Mouse (Mus musculus): Measurements from ENCODE around the gene Gm4070.
"Not testable (repeated sequence)": the region's sequence is repeated elsewhere in the genome, so short reads cannot be mapped to it uniquely, and the experiment has no call there.

Gene Gm4070

DNA sequence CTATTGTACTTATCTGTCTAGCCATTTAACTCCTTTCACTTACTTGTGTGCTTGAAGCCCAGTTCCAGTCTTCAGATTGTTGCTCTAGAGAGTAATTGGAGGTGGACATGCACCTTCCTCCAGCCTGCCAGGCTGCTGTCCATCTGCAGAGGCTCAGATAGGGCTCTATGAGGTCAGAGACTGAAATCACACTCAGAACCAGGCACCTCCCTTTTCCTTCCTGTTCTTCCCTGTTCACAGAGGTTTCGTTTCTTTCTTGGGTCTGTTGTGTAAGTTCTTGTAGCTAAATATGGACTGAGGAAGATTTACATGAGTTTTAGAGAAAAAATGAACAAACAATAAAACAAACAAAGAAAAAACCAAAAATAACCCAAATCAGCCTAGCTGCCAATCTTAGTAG is at the start of gene Gm4070:
Gene Gm4070 (minus strand): TSS at position 156 of the 400 bp plus-strand sequence.
- CTCF ChIA-PET: not testable (repeated sequence)

DNA sequence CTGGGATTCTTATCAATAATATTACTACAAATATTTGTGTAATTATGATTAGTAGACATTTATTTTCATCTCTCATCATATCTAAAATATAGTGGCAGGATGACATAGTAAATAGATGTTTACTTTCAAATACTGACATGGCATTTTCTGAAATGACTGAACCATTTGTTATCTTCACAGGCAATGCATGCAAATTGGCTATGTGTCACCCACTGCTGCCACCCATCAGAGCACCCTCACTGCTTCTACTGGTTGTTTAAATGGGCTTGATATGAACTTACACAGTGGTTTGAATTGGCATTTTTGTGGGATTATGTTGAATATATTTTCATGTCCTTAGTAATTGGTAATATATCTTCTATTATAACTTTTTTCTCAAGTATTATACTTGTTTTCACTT is 773 bp upstream of the Gm4070 start:
- CTCF ChIA-PET: not testable (repeated sequence)

DNA sequence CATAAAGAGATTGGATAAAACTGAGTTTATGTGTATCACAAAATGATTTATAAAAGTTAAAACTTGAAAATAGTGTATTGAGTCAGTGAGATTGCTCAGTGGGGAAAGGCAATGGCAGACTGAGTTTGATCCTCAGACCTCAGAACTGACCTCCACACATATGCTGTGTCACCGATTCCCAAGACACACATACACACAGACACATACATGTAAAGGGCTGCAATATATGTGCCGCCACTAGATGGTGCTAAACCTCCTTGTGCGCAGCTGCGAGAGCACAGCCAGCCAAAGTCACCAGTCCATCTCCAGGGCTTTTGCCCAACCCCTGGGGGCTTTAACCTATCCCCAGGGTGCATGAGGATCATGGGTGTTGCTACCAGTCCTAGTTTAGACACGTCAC is 1.4 kb downstream of the Gm4070 start:
- CTCF ChIA-PET: not testable (repeated sequence)

DNA sequence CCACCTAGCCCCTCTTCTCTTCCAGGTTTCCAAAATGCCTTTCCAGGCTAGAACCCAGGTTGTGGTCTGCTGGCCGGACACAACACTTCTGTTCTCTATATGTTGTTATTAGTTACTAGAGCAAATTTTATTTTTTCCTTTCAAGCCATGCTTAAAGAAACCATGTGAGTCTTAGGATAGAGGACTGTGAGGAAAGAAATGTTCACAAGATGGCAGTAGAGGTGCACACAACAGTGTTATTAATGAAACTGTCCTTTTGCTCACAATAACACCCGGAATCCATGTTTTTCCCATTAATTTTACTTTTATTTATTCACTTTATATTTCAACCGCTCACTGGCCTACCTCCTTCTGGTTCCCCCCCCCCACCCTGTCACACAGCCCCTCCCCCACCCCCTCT is 8.5 kb downstream of the Gm4070 start:
- CTCF ChIA-PET: not testable (repeated sequence)

DNA sequence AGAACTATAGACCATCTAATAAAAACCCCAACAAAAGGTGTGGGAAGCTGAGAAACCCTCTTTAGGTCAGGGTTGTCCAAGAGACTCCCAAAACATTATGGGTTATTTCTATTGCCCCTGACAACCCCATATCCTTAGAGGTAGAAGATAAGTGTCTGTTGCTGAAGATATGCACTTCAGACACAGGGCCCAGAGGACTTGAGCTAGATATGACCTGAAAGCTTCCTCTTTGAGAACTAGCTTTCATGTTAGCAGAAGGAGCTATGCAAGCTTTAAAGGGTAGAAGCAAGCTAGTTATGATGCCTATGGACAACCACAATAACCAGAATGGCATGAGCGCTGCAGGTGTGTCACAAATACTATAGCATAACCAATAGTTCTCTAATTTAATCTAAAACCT is 21.6 kb downstream of the Gm4070 start:
- CTCF ChIA-PET: not testable (repeated sequence)

DNA sequence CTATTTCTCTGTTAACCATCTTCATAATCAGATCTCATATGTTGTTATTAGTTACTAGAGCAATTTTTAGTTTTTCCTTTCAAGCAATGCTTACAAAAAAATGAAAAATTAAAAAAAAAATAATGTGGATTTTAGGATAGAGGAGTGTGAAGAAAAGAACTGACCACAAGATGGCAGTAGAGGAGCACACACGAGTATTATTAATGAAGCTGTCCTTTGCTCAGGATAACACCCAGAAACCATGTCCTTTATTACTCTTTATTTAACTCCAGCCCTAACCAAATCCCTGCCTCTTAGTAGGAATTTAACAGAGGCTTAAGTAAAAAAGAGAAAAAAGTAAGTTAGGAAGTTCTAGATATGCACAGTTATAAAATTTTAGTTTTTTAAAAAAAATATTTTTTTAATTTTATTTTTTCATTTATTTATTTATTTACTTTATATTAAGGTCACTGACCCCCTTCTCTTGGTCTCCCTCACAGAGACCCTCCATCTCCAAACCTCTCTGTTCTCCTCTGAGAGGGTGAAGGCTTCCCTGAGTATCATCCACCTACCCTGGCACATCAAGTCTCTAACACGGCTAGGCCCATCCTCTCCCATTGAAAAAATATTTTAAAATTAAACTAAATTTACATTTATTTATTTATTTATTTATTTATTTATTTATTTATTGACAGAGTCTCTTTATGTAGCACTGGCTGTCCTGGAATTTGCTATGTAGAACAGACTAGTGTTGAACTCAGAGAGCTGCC is 70.0 kb downstream of the Gm4070 start:
- CTCF ChIA-PET: not testable (repeated sequence)

DNA sequence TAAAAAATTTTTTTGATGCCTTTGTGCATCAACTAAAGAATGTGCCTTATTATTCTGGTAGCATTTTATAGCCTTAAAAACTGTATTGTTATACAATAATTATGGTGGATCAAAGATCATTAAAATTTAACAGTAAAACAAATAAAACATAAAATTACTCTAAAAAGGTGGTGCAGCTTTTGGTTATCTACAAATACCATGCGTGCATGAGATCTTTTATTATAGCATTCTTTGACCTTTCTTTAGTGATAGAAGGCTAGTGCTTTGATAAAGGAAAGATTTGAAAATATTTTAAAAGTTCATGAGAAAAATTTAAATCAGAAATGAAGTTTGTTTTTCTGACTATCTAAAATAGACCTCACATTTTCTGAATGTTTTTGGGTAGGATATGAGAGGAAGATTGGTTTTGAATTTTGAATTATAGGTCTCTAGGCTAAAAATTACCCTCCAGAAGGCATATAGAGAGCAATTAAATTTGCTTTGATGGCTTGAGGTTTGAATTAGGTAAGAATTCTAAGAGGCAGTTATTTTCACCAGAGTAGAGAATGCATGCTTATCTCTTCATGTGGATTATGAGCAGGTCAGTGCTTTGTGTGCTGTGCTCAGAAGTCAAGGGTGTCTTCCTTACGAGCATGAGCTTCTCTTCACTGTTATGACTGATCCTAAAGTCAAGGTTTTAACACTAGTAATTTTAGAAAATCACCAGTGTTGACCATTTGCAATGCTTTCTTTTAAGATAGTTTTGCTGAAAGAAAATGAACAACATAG is 73.9 kb downstream of the Gm4070 start:
- CTCF ChIA-PET: not testable (repeated sequence)

DNA sequence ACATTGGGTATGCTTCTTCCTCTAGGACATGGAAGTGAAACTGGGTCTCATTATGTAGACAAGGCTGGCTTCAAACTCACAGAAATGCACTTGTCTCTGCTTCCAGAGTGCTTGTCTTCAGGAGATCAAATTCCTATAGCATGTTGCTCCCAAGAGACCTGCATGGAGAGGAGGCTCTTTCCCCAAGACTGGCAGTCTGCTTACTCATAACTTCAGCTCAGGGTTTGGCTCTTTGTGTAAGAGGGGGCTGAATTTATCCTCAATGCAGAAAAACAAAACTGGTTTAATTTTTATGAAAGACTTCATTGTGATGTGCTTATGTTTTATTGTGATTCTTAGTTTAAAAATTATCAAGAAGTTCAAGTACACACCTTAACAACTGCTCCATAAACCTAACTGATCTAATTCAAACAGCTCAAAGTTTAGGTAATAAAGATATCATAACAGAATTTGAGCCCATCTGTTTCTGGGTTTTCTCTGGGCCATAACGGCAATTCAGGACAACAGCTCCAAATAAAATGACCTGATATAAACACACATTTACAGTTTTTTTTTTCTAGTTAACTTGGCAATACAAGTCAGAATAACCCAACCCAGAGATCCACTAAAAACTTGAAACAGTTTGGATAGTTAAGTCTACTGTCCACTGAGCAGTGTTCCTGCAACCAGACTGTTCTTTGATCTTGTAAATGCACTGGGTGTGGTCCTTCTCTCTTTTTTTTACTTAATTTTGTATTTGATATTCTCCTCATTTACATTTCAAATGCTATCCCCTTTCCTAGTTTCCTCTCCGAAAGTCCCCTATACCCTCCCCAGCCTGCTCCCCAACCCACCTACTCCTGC is 97.8 kb downstream of the Gm4070 start:
- CTCF ChIA-PET: not testable (repeated sequence)
